Mouse (Mus musculus): ENCODE measurements around the gene Nod1. TPM values are rescaled to one million over a fixed set of nuclear protein-coding genes. Genes with fewer than 3 reads are reported as not detected.
A peak's percentile ranks its signal among the peaks of the same experiment; 100 is the strongest.
"Not testable (repeated sequence)": the region's sequence is repeated elsewhere in the genome, so short reads cannot be mapped to it uniquely, and the experiment has no call there.

Nod1 gene
- total RNA-seq, 2 experiments from 2014 or later = 14.2 to 15.8 TPM

DNA sequence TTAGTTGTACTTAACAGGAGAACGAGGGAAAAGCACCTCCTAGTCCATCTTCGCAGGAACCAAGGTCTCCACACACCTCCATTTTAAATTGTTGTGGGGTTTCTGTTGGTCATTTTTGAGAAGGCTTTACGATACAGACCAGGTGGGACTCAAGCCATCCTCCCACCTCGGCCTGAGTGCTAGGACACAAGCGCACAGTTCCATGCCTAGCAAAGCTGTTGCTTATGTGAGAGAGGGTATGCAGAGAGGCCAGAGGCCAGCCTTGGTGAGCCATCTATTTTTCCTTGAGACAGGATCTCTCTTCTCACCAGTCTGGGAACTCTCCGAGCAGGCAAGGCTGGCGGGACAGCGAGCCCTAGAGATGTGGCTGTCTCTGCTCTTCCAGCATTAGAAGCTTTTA lies 11.7 kb upstream of the Nod1 start:
- intact Hi-C loops (cut with DNase I) = no loop called here
- no peak for DNase-seq

DNA sequence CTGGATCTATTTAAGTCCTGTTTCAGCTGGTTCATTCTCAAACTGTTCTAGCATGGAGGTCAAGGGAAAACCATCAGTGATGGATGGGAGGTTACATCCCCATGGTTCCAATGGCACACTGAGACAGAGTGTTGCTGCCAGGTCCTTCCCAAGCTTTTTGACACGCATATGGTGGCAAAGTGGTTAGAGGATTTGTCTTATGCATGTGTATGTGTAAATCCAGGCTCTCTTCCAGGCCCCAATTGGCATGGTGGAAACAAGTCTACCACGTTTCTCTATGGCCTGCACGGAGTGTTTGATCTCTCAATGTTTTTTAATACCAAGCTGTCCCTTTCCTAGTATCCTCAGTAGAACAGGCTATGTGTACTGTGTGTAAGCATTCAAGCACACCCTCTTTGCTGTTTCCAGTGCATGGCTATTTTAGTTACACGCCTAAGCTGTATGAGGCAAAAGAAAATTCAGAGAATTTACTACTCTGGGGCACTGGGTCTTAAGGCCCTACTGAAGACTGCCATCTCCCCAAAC lies 11.2 kb upstream of the Nod1 start:
- DNase-seq = no peak
- intact Hi-C loops (cut with DNase I) = no loop called here

DNA sequence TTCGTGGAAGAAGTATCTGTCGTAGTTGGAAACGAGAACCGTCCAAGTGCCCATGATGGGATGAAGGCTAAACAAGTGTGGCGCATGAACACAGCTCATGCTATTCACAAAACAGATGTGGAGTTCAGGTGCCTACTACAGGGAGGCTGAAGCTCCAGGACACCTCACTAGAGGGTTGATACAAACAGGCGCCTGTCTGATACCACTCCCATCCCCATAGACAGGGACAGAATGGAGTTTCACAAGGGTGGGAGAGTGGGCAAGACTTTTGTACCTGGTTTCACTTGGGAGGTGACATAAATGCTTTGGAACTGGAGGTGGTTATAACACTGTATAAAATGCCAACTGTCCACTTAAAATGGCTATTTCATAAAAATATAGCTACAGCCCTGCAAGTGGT lies 7.0 kb upstream of the Nod1 start:
- intact Hi-C loops (cut with DNase I) = loop anchor here (10.0 kb wide), 1 partner anchor 385 kb away; the partner anchor contains the start of genes Fkbp14 and Plekha8
- DNase-seq = no peak

DNA sequence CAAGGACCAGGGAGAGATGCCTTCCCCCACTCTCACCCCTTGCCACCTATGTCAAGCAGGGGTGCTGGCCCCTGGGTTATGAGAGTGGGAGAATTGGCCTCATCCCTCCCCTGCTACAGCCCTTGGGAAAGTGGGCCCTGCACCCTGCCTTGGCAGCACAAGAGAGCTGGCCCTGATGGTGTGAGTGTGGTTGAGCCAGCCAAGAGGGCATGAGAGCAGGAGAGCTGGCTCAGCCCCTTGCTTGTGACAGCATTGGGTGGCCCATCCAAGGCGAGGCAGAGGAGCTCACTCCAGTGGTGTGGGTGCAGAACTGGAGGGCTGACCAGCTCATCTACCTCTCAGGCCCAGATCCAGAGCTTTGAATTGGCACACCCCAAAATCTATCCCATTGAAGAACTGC lies 3.2 kb upstream of the Nod1 start:
- no peak for DNase-seq
- intact Hi-C loops (cut with DNase I) = loop anchor here (10.0 kb wide), 1 partner anchor 381 kb away; the partner anchor contains the start of genes Fkbp14 and Plekha8

DNA sequence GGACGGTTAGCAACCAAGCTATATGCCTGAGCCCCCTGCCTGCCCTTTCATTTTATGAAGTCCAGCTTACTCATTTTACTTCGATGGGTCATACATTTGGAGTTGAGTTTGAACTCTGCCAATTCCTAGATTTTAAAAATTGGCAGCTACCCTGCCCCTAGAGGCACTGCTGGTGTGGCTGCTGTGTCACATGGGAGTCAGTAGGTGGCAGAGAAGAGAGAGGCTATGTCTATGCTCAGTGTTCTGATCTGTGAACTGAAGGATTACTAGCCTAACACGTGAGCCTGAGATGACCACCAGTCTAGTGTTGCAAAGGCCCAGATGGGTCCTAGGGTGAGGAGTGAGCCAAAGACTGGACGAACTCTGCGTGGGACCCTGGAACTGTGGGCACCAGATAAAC lies 2.1 kb upstream of the Nod1 start:
- DNase-seq = peak; percentile 36 to 52
- intact Hi-C loops (cut with DNase I) = loop anchor here (5.0 to 10.0 kb wide), 3 partner anchors 37 to 380 kb away; partner anchors contain the start of genes Fkbp14 and Plekha8

DNA sequence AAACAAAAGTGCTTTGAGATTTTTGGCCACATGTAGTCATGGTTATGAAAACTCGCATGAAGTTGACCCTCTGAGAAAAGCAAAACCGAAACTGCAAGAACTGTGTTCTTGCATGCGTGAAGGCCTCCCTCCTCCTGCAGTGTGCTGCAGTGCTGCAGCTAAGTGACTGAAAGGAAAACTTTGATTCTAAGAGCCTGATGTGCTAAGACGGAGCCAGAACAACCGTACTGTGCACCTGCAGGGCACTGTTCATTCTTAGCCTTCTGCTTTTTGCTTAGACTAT lies 458 bp upstream of the Nod1 start:
- DNase-seq = peak; percentile 40 to 46
- intact Hi-C loops (cut with DNase I) = loop anchor here (2.0 to 10.0 kb wide), 5 partner anchors 20 to 378 kb away; partner anchors contain the start of genes Fkbp14, Ggct, Plekha8 and Znrf2

DNA sequence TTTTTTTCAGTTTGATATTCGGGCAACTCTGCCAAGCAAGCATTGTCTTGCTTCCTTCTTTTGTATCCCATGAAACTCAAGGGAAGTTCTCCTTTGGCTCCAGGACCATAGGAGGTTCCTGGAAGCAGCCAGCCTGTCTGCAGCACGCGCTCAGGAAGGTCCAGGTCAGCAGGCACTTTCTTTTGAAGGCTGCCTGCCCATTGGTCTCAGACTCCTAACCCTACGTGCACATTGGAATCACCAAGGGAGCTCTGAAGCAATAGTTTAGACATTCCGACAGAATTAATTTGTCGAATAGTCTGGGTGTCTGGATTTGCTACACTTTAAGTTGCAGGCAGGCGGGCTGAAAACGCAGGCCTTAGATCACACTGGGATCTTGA lies 691 bp downstream of the Nod1 start:
- intact Hi-C loops (cut with DNase I) = loop anchor here (2.0 to 10.0 kb wide), 5 partner anchors 21 to 377 kb away; partner anchors contain the start of genes Fkbp14, Ggct, Plekha8 and Znrf2
- peak; percentile 48 to 57 for DNase-seq

DNA sequence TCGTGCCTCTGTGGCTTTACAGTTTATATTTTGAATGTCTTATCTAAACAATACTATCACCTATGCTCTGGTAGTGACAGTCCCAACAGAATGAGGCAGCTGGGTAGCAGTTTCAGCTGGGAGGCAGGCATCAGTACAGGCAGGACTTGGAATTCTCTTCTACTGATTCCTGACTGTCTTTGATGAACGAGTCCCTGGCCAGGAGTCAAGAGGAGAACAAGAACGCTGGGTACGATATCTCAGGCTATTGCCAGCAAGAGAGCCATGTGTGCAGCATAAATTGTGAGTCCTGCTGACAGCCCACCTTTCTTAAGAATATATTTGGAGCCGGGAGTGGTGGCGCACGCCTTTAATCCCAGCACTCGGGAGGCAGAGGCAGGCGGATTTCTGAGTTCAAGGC lies 1.9 kb downstream of the Nod1 start:
- no peak for DNase-seq
- intact Hi-C loops (cut with DNase I) = loop anchor here (5.0 to 10.0 kb wide), 3 partner anchors 33 to 376 kb away; partner anchors contain the start of genes Fkbp14 and Plekha8

DNA sequence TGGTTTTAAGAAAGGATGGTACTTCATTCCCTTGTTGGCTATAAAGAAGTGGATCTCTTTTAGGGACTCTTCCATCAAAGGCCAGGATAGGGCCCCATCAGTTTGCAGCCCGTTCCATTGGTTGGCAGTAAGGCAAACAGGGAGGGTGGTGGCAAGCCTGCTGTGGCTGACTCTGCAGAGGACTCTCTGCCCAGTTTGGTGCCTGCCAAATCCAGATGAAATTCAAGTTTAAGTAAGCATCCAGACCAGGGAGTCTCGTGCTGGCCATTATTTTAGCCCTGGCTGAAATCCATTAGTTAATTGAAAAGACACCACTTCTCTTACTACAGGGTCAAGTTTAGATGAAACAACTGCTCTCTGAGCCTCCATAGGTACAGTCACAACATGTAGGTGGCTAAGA lies 2.6 kb downstream of the Nod1 start:
- DNase-seq = no peak
- intact Hi-C loops (cut with DNase I) = loop anchor here (5.0 to 10.0 kb wide), 3 partner anchors 32 to 375 kb away; partner anchors contain the start of genes Fkbp14 and Plekha8

DNA sequence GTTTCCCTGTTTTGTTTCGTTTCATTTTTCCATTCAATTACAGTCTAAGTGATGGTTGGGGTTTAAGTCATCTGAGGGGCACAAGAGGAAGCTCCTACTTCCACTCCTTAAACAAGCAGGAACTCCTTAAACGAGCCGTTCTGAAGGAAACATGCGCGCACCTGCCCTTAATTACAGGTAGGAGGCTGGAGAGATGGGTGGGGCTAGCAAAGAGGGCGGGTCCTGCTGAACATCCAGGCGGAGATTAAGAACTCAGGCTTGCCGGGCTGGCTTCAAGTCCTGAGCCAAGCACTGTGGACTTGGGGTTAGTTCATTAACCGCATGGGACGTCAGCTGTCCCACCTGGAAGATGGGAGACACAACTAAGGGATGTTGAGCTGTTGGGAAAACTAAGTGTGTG lies 4.8 kb downstream of the Nod1 start:
- intact Hi-C loops (cut with DNase I) = no loop called here
- no peak for DNase-seq

DNA sequence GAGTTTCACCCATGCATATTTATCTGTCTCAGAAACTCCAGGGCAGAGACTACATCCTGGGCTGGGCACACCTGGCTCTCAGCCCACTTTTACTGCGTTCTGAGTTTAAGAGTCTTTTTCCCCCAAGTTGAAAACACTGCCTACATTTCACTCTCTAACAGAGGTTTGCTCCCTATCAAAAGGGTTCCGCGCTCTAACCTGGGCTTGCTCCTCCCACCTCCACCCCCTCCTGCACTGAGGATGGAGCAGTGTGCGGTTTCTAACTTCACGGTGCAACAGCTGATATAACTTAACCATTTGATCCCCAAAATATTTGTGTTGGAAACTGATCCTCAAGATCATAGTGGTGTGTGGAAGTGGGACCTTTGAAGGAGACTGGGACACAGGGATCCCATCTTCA lies 7.2 kb downstream of the Nod1 start:
- DNase-seq = no peak
- intact Hi-C loops (cut with DNase I) = no loop called here

DNA sequence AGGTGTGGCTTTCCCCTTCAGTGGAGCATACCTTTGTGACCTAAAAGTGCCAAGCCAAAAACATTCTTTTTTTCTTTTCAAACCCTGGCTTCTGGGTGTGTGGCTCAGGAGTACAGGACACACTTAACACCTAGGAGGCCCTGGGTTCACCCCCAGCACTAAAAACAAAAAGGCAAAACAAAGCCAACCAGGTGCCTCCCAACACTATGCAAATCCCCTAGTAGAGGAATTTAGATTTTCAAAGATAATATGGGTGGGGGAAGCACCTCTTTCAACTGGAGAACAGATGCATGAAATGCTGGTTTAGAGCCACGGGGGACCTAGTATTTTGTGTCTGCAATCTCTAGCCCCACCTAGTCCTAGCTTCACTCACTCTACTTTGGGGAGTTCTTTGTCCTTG lies 7.7 kb downstream of the Nod1 start:
- intact Hi-C loops (cut with DNase I) = no loop called here

DNA sequence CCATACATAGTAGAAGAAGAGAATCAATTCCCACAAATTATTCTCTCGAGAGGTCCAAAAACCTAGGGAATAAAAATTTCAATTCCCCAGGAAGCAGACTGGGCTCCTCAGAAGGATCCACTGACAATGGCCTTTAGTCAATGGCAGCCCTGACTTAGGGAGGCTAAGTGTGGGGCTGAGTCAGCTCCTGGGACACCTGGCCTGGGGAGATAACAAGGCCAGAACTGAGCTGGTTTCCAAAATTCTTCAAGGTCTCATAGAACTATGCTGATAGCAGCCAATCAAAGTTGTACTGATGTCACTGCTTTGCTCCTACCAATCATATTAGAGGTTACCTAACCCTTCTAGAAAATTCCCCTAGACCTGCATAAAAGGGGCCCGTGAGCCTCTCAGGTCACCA lies 8.8 kb downstream of the Nod1 start:
- intact Hi-C loops (cut with DNase I) = no loop called here
- no peak for DNase-seq

More for the DNA sequence above, 7.7 kb downstream of the Nod1 start:
- DNase-seq = no peak

DNA sequence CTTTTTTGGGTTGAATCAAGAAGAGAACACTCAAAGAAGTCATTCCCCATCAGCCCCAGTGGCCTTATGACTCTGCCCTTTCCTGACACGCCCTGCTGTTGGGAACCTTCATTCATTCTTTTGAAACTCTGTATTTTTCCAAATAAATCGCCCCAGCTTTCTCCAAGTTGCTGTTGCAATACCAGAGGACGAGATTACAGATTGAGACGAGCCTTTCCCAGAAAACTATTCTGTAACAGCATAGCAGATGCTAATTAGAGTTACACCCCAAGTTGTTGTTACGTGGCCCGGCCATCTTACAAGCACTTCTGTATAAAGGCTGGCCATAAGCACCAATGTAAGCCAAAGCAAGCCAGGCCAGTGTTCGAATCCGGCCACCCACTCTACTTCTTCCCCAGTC lies 14.8 kb downstream of the Nod1 start:
- intact Hi-C loops (cut with DNase I) = no loop called here
- DNase-seq = no peak

DNA sequence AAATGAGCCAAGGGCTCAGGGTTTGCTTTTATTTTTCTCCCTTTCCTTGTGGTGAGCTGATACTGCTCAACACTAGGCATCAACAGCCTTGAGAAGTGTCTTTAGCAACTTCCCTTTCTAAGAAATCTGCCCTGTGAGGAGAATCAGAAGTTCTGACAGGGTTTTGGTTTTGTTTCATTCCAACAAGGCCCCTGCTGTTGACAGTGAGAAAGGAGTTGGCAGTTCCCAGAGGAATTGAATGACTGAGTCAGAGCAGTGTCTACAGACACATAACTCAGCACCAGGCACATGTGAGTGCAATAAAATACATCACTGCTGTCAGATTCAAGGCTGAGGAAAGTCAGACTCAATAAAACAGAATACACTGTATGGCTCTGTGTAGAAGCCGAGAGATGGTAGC lies 16.0 kb downstream of the Nod1 start:
- no peak for DNase-seq
- intact Hi-C loops (cut with DNase I) = no loop called here

DNA sequence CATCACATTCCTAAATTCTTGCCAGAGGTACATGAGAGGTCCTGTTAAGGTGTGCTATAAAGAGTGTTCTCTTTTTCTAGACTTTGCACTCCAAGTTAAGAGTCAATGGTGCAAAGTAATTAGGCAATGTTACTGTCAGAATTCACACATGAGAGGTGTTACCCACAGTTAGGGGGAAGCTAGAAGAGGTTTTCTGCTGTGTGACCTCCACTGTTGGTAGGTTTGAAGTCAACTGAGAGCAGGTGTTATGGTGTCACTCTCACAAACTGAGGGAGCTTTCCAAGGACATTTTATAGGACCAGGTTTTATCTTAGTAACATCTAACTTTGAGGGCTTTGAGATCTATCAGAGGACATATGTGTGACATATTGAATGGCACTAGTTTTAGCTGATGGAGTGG lies 16.5 kb downstream of the Nod1 start:
- intact Hi-C loops (cut with DNase I) = no loop called here
- DNase-seq = no peak

DNA sequence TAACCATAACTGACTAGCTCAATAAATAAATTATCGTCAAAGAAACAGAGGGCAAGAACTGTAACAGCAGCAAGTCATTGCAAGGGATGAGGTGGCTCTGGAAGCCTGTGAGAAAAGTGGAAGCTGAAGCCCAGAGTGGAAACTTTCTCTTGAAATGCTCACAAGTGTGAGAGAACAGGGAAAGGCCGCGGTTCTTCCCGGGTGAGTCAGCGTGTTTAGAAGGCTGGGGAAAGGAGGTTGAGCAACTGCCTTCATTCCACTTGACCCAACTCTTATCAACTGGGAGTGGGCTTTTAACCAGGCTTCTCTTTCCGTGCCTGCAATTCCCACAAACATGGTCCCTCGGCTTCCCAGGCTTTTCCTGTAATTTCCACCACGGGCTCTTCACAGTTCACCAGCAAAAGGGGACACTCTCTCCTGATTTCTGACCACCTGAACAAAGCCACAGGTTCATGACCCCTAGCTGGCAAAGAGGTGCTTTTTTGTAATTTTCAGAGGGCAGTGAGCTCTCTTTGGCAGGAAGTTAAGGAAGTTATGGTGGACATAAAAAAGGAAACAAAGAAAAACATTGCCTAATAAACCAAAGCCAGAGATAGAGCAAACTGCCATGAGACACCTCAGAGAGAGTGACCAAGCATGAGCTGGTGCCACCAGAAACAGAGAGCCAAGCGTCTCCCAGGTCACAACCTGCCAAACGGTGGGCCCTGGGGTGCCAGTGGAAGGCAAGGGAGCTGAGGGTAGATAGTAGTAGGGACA lies 17.6 kb downstream of the Nod1 start:
- DNase-seq = peak in 1 of 2 experiments; percentile 55
- intact Hi-C loops (cut with DNase I) = no loop called here

DNA sequence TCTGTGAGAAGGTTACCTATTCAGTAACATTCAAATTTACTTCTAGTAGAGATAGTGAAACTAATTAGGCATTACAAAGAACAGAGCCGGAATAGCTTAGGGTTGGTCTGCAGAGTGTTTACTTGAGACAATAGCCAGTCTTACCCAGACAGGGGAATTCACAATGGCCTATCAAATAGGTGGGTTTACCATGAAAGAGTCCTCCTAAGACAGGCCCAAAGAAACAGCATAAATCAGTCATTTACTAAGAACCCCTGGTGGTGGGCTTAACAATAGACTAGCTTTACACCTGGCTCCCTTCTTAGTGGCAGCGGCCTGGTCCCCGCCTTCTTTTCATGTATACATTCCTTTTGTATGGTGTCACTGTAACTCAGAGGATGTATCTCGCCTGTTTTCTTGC lies 19.0 kb downstream of the Nod1 start:
- DNase-seq; intact Hi-C loops (cut with DNase I): not testable (repeated sequence)

DNA sequence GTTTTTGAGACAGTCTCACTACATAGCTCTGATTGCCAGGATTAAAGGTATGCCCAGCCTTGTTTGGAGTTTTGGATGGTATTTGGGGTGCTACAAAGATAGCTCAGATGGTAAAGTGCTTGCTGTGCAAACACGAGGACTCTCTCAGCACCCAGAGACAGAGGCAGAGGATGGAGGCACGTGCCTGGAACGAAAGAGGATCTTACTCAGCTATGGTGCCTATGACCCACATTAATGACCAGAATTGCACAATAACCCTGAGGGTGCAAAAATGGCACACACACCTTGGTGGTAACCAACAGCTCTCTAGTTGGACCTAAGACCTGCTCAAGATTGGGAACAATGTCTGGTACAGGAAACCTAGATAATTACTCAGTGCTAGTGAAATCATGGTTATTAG lies 19.9 kb downstream of the Nod1 start:
- intact Hi-C loops (cut with DNase I) = no loop called here
- DNase-seq = no peak

DNA sequence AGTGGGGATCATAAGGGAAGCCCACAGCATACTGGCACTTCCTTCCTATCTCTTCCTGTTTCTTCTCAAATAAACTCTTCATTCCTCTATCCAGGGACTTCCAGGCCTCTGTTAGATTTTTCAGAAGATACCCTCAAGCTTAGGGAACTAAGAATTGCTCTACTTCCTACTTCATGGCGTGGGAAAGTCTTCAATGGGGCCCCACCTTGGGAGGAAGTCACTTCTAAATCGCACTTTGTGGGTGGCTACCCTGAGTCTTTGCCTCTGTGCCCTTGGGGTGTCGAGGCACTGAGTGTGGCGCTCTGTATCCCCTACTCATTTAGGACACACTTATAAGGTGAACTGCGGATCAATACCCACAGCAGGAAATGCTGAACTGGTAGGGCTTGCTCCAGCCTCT lies 23.7 kb downstream of the Nod1 start:
- DNase-seq = no peak
- intact Hi-C loops (cut with DNase I) = no loop called here

DNA sequence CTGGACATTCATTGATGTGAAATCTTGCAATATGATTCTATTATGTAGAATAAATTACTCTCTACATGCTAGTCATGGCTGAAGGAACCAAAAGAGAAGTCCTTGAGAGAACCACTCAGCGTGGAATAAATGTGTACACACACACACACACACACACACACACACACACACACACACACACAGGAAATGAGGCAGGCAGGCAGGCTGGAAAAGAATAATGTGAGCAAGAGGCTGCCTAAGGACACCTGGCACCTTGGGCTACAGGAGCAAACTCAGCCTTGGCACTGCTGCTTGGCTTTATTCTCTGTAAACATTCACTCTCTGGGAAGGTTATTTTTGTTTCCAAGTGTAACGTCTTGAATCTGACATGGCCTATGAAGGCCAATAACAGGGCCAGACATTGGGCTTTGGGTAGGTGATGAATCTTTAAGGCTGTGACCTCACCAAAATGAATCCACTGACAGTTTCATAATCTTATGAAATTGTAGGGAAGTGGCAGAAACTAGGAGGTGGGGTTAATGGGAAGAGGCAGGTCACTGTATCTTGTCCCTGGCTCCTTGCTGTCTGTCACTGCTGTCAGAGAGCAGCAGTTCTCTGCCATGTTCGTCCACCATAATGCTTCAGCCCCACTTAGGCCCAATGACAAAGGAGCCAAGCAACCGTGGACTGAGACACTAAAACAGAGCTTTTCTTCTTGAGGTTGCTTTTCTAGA lies 26.0 kb downstream of the Nod1 start:
- intact Hi-C loops (cut with DNase I) = no loop called here
- DNase-seq = no peak

DNA sequence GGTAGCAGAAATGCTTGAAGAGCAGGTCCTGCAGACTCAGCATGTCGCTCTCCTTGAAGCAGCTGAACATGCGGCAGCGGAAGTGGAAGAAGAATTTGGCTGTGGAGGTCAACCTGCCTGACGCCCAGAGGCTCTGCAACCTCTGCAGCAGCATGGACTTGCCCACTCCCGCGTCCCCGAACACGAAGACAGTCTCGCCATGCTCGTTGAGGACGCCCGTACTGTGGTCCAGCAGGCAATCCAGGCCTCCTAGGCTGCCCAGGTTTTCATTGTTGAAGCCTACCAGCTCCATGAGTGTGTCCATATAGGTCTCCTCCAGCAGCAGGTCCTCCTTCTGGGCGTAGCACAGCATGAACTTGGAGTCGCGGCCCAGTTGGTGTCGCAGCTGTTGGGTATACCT lies 27.9 kb downstream of the Nod1 start:
- no peak for DNase-seq
- intact Hi-C loops (cut with DNase I) = no loop called here

All from heart, postnatal 10 days (tissue).